Mouse (Mus musculus): ENCODE data around the gene Eif2b1. TPM values are rescaled to one million over a fixed set of nuclear protein-coding genes. Genes with fewer than 3 reads are reported as not detected.
"Not testable (repeated sequence)": the region's sequence is repeated elsewhere in the genome, so short reads cannot be mapped to it uniquely, and the experiment has no call there.

Eif2b1 gene
- total RNA-seq (2021): 10 to 100 TPM; 26.6 to 33.0 TPM

GRCm38 (mm10) chr5:124578633-124579317 is at the start of gene Eif2b1, which contains the start of gene Gtf2h3:
Eif2b1 (minus strand) TSS chr5:124579131.
Gtf2h3 (plus strand) TSS chr5:124579140.
- intact Hi-C loops (cut with DNase I): no loop called here
- DNase-seq: peak; percentile 92 to 97

GRCm38 (mm10) chr5:124624291-124624690 is 45.4 kb upstream of the Eif2b1 start:
- no peak for DNase-seq
- intact Hi-C loops (cut with DNase I): loop anchor here (5.0 kb wide), 1 partner anchor 238 kb away; the partner anchor contains the start of genes Ccdc92 and Zfp664

- intact Hi-C loops (cut with DNase I): loop anchor here (5.0 kb wide), 1 partner anchor 239 kb away; the partner anchor contains the start of genes Ccdc92 and Zfp664
These were observed 44.0 kb upstream of the Eif2b1 start for GRCm38 (mm10) chr5:124622890-124623289.

DNA sequence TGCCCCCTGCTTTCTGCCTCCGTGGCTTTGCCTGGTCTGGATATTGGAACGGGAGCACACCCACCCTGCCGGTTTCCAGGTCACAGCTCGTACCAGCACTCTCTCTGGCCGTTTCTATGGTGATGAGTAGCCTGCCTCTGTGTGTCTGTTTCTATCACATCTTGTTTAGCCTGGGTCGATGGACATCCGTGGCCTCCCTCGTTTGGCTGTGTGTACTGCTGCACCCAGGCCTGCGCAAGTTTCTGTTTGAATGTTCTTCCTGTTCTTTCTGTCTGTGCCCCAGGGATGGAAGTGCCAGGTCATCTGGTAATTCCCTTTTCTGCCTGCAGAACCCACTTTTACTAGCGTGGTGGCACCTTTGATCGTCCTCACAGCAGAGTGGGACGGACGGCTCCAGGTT is 42.4 kb upstream of the Eif2b1 start:
- no peak for DNase-seq

More at GRCm38 (mm10) chr5:124622890-124623289, 44.0 kb upstream of the Eif2b1 start:
- DNase-seq: no peak

DNA sequence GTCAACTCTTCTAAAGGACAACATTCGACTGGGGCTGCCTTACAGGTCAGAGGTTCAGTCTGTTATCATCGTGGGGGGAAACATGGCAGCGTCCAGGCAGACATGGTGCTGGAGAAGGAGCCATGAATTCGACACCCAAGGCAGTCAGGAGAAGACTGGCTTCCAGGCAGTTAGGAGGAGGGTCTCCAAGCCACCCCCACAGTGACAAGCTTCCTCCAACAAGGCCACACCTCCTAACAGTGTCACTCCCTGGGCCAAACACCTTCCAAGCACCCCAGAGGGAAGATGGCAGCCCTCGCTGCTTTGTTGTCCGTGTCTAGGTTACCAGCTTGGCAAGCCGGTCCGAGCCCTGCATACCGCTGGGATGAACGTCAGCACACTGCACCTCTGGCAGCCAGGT is 39.8 kb upstream of the Eif2b1 start:
- DNase-seq: no peak
- intact Hi-C loops (cut with DNase I): no loop called here

More for the DNA sequence above, 42.4 kb upstream of the Eif2b1 start:
- intact Hi-C loops (cut with DNase I): loop anchor here (5.0 kb wide), 1 partner anchor 241 kb away; the partner anchor contains the start of genes Ccdc92 and Zfp664

DNA sequence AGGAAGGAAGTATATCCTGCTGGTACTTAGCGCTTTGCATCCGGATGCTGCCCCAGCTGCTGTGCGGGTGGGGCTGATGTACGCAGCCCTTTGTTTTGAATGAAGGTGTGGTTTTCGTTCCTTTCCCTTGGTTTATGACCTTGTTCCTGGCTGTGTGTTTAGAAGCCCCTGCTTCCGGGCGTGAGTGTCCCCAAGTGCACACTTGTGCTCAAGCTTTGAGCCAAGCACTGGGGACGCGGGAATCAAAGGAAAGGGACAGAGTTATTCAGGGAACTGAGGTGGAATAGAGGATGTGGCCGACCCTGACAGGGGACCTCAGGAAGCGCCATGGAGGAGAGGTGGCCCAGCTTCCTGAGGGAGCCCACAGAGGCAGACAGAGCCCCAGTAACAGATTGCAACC is 35.8 kb upstream of the Eif2b1 start:
- peak; percentile 5 to 14 for DNase-seq
- intact Hi-C loops (cut with DNase I): no loop called here

DNA sequence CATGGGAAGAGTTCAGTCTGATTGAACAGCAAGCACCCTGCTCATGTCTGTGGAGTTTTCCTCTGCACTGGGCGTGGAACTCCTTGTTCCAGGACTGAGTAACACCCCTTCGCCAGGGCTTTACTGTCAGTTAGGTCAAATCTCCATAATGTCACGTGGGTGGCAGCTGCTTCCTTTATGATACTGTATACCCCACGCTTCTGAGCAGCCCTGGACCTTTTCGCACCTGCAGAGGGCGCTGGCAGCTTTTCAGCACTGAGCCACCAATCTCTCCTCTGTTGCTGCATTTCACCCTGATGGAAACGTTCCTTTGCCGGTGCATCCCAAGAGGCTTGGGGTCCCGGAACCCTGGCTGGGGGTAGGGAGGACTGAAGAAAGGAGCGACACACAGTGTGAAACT is 32.0 kb upstream of the Eif2b1 start:
- intact Hi-C loops (cut with DNase I): no loop called here
- DNase-seq: no peak

DNA sequence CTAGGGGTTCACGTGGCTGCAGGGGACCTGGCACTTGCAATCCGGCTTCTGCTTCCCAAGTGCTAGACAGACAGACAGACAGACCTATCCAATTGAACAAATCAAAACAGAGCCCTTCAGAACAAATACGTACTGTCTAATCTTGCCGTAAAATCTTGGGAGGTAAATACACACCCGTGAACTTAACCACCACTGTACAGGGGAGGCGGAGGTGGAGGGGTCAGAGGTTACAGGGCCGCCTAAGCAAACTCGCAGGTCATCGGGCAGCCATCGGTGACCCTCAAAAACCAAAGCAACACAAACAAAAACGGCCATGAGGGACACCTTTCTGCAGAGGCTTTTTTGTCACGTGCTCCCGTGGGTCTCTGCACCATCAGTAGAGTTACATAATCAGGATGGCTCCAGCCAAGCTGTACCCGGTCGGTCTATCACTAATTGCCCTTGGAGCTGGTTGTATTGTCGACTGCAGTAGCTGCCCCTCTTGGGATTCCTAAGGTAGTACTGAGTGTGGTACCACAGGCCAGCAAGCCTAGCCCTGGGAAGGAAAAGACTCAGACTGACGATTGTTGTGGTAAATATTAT is 26.2 kb upstream of the Eif2b1 start:
- intact Hi-C loops (cut with DNase I): no loop called here
- DNase-seq: no peak

DNA sequence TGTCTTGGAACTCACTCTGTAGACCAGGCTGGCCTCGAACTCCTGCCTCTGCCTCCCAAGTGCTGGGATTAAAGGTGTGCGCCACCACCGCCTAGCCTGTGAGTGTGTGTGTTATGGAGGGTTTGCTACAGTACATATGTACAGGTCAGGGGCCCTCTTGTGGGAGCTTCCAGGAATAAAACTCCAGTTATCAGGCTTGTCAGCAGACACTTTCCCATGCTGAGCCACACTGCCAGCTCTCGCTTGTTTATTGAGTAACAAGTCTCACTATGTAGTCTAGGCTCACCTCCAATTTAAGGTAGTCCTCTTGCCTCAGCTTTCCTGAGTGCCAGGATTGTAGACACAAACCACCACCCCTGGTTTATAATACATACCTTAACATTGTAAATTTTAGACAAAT is 25.4 kb upstream of the Eif2b1 start:
- intact Hi-C loops (cut with DNase I): no loop called here
- no peak for DNase-seq

DNA sequence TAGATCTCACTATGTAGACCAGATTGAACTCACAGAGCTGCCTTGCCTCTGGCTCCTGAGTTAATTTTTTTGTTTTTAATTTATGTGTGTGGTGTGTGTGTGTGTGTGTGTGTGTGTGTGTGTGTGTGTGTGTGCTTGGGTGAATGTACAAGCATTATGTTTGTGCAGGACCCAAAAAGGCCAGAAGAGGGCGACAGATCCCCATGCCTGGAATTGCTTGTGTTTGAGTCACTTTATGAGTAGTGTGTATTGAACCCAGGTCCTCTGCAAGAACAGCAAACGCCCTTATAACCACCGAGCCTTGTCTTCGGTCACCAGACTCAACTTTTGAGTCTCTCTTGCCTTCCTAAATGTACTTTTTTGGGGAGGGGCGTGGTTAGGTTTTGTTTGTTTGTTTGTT is 23.4 kb upstream of the Eif2b1 start:
- intact Hi-C loops (cut with DNase I): loop anchor here (1.0 kb wide), 1 partner anchor 267 kb away; no protein-coding TSS in a partner anchor
- DNase-seq: peak; percentile 34 to 68

GRCm38 (mm10) chr5:124599726-124600125 is 20.8 kb upstream of the Eif2b1 start:
- DNase-seq; intact Hi-C loops (cut with DNase I): not testable (repeated sequence)

- intact Hi-C loops (cut with DNase I): no loop called here
- DNase-seq: peak; percentile 86
These were observed 19.6 kb upstream of the Eif2b1 start for GRCm38 (mm10) chr5:124598224-124599174.

DNA sequence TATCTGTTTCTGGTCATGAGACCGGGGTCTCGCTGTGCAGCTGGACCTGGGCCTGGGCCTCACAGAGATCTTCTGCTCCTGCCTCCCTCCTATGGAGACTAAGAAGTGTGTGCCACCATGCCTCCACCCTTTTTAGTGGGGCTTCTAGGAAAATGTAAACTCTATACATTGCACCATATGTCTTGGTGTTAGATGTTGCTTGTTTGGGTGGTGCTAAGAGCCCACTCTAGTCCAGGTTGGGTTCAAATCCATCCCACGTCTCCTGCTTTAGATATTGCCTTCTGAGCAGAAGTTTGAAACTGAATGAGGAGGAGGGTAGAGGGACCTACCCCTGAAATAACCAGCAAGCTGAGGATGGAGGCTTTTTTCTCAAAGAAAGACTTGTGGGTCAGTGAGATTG is 13.8 kb upstream of the Eif2b1 start:
- no peak for DNase-seq
- intact Hi-C loops (cut with DNase I): no loop called here

DNA sequence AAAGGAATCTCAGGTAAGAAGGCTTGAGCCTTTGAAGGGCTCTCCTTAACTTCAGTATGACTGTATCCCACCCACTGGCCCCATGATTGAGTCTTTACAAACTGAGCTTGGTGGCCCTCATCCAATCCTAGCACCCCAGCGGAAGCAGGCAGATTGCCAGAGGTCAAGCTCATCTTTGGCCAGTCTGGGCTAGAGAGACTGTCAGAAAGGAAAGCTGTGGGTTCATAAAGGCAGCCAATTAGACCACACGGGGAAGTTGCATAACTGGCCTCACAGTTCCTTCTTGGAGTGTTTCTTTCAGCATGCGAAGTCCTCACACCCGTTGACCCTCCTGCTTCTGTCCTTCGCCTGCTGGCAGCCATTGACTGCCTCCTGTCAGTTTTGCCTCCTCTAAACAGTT is 3.6 kb upstream of the Eif2b1 start:
- intact Hi-C loops (cut with DNase I): no loop called here
- peak in 1 of 2 experiments; percentile 21 for DNase-seq

DNA sequence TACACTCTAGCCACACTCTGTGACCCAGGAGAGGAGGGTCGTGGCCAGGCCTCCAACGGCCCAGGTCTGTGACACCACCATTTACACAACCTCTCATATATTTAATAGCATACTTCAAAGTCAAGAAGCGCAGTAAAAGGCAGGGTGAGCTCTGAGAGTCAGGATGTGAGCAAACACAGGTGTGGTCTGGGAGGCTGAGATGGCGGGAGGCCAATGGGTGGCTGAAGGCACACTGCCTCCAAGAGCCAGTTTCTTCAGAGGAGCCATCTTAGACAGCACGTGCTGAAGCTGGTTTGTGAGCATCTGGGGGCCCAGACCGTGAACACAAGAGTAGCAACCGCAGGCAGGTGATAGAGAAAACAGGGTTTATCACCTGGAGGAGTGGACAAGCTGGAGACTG is 3.5 kb downstream of the Eif2b1 start:
- intact Hi-C loops (cut with DNase I): no loop called here
- no peak for DNase-seq

GRCm38 (mm10) chr5:124571068-124571467 is 7.9 kb downstream of the Eif2b1 start:
- DNase-seq: no peak
- intact Hi-C loops (cut with DNase I): no loop called here

DNA sequence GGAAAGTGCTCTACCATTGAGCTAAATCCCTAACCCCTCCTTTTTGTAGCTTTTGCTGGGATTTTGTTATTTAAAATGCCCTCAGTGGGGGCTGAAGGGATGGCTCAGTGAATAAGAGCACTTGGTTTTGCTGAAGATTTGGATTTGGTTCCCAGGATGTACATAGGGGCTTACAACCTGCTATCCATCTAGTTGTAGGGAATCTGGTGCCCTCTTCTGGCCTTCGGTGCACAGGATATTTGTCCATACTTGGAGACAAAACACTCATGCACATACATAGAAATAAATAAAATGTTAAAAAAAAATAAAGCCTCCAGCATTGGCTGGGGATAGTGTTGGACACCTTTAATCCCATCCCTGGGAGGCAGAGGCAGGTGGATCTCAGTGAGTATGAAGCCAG is 23.8 kb downstream of the Eif2b1 start:
- intact Hi-C loops (cut with DNase I): no loop called here
- no peak for DNase-seq

GRCm38 (mm10) chr5:124553607-124554006 is 25.3 kb downstream of the Eif2b1 start:
- intact Hi-C loops (cut with DNase I): loop anchor here (5.0 kb wide), 1 partner anchor 201 kb away; no protein-coding TSS in a partner anchor
- DNase-seq: no peak

DNA sequence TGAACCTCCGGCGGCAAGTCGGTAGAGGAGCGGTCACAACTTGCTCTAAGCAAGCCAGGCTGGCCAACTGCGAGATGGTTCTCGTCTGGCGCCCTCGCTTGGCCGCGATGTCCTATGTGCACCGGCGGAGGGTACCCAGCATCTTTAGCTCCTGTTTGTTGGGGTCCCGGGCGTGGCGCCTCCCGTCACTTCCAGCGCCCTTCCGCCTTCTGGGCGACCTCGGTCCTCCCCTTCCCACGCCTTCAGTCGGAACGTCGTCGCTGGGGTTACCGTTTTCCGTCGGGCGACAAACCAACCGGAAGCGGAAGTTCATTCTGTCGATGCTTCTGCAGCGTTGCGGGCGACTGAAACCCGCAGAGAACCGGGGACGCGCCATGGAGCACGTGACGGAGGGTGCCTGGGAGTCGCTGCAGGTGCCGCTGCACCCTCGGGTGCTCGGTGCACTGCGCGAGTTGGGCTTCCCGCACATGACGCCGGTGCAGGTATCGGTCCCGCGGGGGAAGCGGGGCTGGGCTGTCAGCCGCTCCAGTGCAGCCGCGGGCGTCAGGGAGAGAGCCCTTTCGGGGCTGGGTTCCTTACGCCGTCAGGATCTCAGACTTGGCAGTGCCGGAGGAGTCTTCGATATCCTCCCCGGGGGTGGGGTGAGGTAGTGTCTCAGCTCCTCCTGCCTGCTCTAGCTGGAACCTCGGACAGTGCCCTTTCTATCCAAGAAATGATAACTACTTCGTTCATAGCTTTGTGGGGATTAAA is 26.2 kb downstream of the Eif2b1 start, which contains the start of gene Ddx55:
Gene Ddx55 (plus strand): TSS at position 307 of the 750 bp plus-strand sequence.
- DNase-seq: peak; percentile 89 to 90
- intact Hi-C loops (cut with DNase I): loop anchor here (5.0 kb wide), 1 partner anchor 200 kb away; no protein-coding TSS in a partner anchor

GRCm38 (mm10) chr5:124552094-124552472 is 26.8 kb downstream of the Eif2b1 start:
- no peak for DNase-seq
- intact Hi-C loops (cut with DNase I): loop anchor here (5.0 kb wide), 1 partner anchor 200 kb away; no protein-coding TSS in a partner anchor
